Comparison of ENCODE assay signal across 8 mouse cellular contexts in genomic region chr17:45572103-45573086, GRCm38 (mm10). TPM values are rescaled to one million over a fixed set of nuclear protein-coding genes. Genes with fewer than 3 reads are reported as not detected.
A peak's percentile ranks its signal among the peaks of the same experiment; 100 is the strongest.
DNase-seq lines count a peak whose midpoint lies in the region; ATAC-seq and TF ChIP-seq lines count a peak whose summit lies in the region.

No protein-coding gene starts in this region.

- peak; percentile 67 for DNase-seq in cerebellum, adult 11 months
- peak; percentile 85 to 87 for DNase-seq in heart, postnatal 10 days
- peak; percentile 82 to 87 for DNase-seq in kidney, postnatal 36 days
- peak; percentile 82 for DNase-seq in liver, postnatal 0 days
- peak; percentile 65 to 75 for DNase-seq in thymus, adult 18-20 months

- H3K9ac ChIP-seq in ES-Bruce4 (ENCODE audit: low read depth, poor library complexity, severe bottlenecking) = peak overlapping the region; percentile 99
- peak overlapping the region; percentile 99 for H3K9ac ChIP-seq in forebrain, embryonic 13.5 days
- H3K9ac ChIP-seq in liver, postnatal 0 days (replicated peaks) = peak overlapping the region; percentile 98
- H3K9ac ChIP-seq in neural tube, embryonic 13.5 days = peak overlapping the region; percentile 100

- ATAC-seq in forebrain, embryonic 13.5 days = peak; percentile 56
- ATAC-seq in liver, postnatal 0 days = peak; percentile 58
- ATAC-seq in neural tube, embryonic 13.5 days (ENCODE audit: low read depth) = peak; percentile 59

- H3K4me1 ChIP-seq in ES-Bruce4 (ENCODE audit: control insufficient read depth, insufficient read depth, low read length) = no peaks in the 10 kb centered on the region
- peaks cover 57% of the 10 kb centered on the region for H3K4me1 ChIP-seq in forebrain, embryonic 13.5 days
- peaks cover 20% of the 10 kb centered on the region for H3K4me1 ChIP-seq in liver, postnatal 0 days (ENCODE audit: insufficient read depth)
- peaks cover 59% of the 10 kb centered on the region for H3K4me1 ChIP-seq in neural tube, embryonic 13.5 days (replicated peaks)

- H3K4me3 ChIP-seq in ES-Bruce4 (ENCODE audit: low read depth, low read length) = peak overlapping the region; percentile 70
- peak overlapping the region; percentile 99 for H3K4me3 ChIP-seq in forebrain, embryonic 13.5 days
- peak overlapping the region; percentile 100 for H3K4me3 ChIP-seq in liver, postnatal 0 days (ENCODE audit: low read depth, low read length)
- H3K4me3 ChIP-seq in neural tube, embryonic 13.5 days = peak overlapping the region; percentile 100

- peak overlapping the region; percentile 91 for H3K4me2 ChIP-seq in forebrain, embryonic 13.5 days
- H3K4me2 ChIP-seq in liver, postnatal 0 days (ENCODE audit: low read depth, low read length) = peak overlapping the region; percentile 98
- peak overlapping the region; percentile 81 for H3K4me2 ChIP-seq in neural tube, embryonic 13.5 days

- intact Hi-C loops in heart, postnatal 10 days (cut with DNase I) = no loop called here

- peak overlapping the region; percentile 60 for H3K27ac ChIP-seq in ES-Bruce4 (ENCODE audit: insufficient read depth, low read length)
- peak overlapping the region; percentile 99 for H3K27ac ChIP-seq in forebrain, embryonic 13.5 days
- peak overlapping the region; percentile 96 for H3K27ac ChIP-seq in liver, postnatal 0 days (ENCODE audit: low read depth)
- peak overlapping the region; percentile 99 for H3K27ac ChIP-seq in neural tube, embryonic 13.5 days (replicated peaks)

- TF ChIP-seq EP300 in ES-Bruce4 (IDR thresholded peaks at IDR 0.05; ENCODE audit: insufficient read depth, low read depth, low read length) = no peak
- TF ChIP-seq EP300 in liver, postnatal 0 days (IDR thresholded peaks at IDR 0.05; ENCODE audit: low read depth) = no peak

- no peaks in the 10 kb centered on the region for H3K9me3 ChIP-seq in ES-Bruce4 (replicated peaks; ENCODE audit: control insufficient read depth, insufficient read depth, low read length, poor library complexity, severe bottlenecking)
- H3K9me3 ChIP-seq in forebrain, embryonic 13.5 days (replicated peaks) = no peaks in the 10 kb centered on the region
- H3K9me3 ChIP-seq in liver, postnatal 0 days (ENCODE audit: low read length) = no peaks in the 10 kb centered on the region
- H3K9me3 ChIP-seq in neural tube, embryonic 13.5 days = no peaks in the 10 kb centered on the region

- no peaks in the 10 kb centered on the region for H3K27me3 ChIP-seq in ES-Bruce4 (ENCODE audit: control insufficient read depth, insufficient read depth, low read length, poor library complexity, severe bottlenecking)
- no peaks in the 10 kb centered on the region for H3K27me3 ChIP-seq in forebrain, embryonic 13.5 days
- no peaks in the 10 kb centered on the region for H3K27me3 ChIP-seq in liver, postnatal 0 days (ENCODE audit: insufficient read depth, low read length)
- no peaks in the 10 kb centered on the region for H3K27me3 ChIP-seq in neural tube, embryonic 13.5 days

- no peak for TF ChIP-seq CTCF in ES-Bruce4 (IDR thresholded peaks at IDR 0.05; ENCODE audit: low read depth, low read length)
- TF ChIP-seq CTCF in liver, postnatal 0 days (IDR thresholded peaks at IDR 0.05; ENCODE audit: low read depth) = peak; percentile 11; the same call in 1 of the 2 replicates

- H3K36me3 ChIP-seq in ES-Bruce4 (ENCODE audit: control insufficient read depth, insufficient read depth, low read length, poor library complexity, severe bottlenecking) = peaks cover 48% of the 10 kb centered on the region
- H3K36me3 ChIP-seq in forebrain, embryonic 13.5 days (ENCODE audit: poor library complexity, severe bottlenecking) = peaks cover 43% of the 10 kb centered on the region
- peaks cover 42% of the 10 kb centered on the region for H3K36me3 ChIP-seq in liver, postnatal 0 days (replicated peaks; ENCODE audit: insufficient read depth, low read length)
- peaks cover 44% of the 10 kb centered on the region for H3K36me3 ChIP-seq in neural tube, embryonic 13.5 days

- under 1% methylated on average over 55 of the region's 57 CpGs for whole genome bisulfite sequencing in forebrain, embryonic 13.5 days
- under 1% methylated on average over 48 of the region's 57 CpGs for WGBS in liver, postnatal 0 days (ENCODE audit: insufficient replicate concordance)
- under 1% methylated on average over 54 of the region's 57 CpGs for WGBS in neural tube, embryonic 13.5 days

- TF ChIP-seq POLR2A in ES-Bruce4 (IDR thresholded peaks at IDR 0.05; ENCODE audit: insufficient read depth, low read length) = no peak

RNA-seq across cellular contexts. Expression of gene Hsp90ab1, which starts 0.7 kb away (rescaled TPM):
- polyA plus RNA-seq in ES-Bruce4 (2011; ENCODE audit: insufficient read depth, insufficient read length, low read depth, missing spikeins) = 3,626 and 3,708 TPM in 2 replicates
- polyA plus RNA-seq in forebrain, embryonic 13.5 days (2015; fragmentation: Nextera tagmentation; extraction: Ambion mirVana) = 1,763 and 1,849 TPM in 2 replicates
- 1,000 to 10,000 TPM; 1,000 to 1,054 TPM for total RNA-seq in heart, postnatal 10 days (2021)
- polyA plus RNA-seq in liver, postnatal 0 days (2015; fragmentation: Nextera tagmentation; extraction: Ambion mirVana) = 419 and 445 TPM in 2 replicates
- 1,589 and 1,622 TPM in 2 replicates for polyA plus RNA-seq in neural tube, embryonic 13.5 days (2015; fragmentation: Nextera tagmentation; extraction: Ambion mirVana)

RNA-seq across cellular contexts. Expression of gene Slc35b2, which starts 8.7 kb away (rescaled TPM):
- polyA plus RNA-seq in ES-Bruce4 (2011; ENCODE audit: insufficient read depth, insufficient read length, low read depth, missing spikeins) = 28.2 and 31.7 TPM in 2 replicates
- 89.1 and 107 TPM in 2 replicates for polyA plus RNA-seq in forebrain, embryonic 13.5 days (2015; fragmentation: Nextera tagmentation; extraction: Ambion mirVana)
- total RNA-seq in heart, postnatal 10 days (2021) = 10 to 100 TPM; 34.5 to 36.8 TPM
- 47.7 and 47.9 TPM in 2 replicates for polyA plus RNA-seq in liver, postnatal 0 days (2015; fragmentation: Nextera tagmentation; extraction: Ambion mirVana)
- polyA plus RNA-seq in neural tube, embryonic 13.5 days (2015; fragmentation: Nextera tagmentation; extraction: Ambion mirVana) = 75.0 and 84.2 TPM in 2 replicates

RNA-seq across cellular contexts. Expression of gene Nfkbie, which starts 16.9 kb away (rescaled TPM):
- 2.7 and 3.0 TPM in 2 replicates for polyA plus RNA-seq in ES-Bruce4 (2011; ENCODE audit: insufficient read depth, insufficient read length, low read depth, missing spikeins)
- polyA plus RNA-seq in forebrain, embryonic 13.5 days (2015; fragmentation: Nextera tagmentation; extraction: Ambion mirVana) = 5.1 TPM in 2 replicates
- 1 to 10 TPM; 1.8 to 2.7 TPM for total RNA-seq in heart, postnatal 10 days (2021)
- 2.8 and 3.0 TPM in 2 replicates for polyA plus RNA-seq in liver, postnatal 0 days (2015; fragmentation: Nextera tagmentation; extraction: Ambion mirVana)
- 5.3 and 5.6 TPM in 2 replicates for polyA plus RNA-seq in neural tube, embryonic 13.5 days (2015; fragmentation: Nextera tagmentation; extraction: Ambion mirVana)

RNA-seq across cellular contexts. Expression of gene Tmem151b, which starts 22.9 kb away (rescaled TPM):
- 1.5 and 1.8 TPM in 2 replicates for polyA plus RNA-seq in ES-Bruce4 (2011; ENCODE audit: insufficient read depth, insufficient read length, low read depth, missing spikeins)
- 23.1 and 26.2 TPM in 2 replicates for polyA plus RNA-seq in forebrain, embryonic 13.5 days (2015; fragmentation: Nextera tagmentation; extraction: Ambion mirVana)
- total RNA-seq in heart, postnatal 10 days (2021) = under 1 TPM; 0.05 to 0.12 TPM
- polyA plus RNA-seq in liver, postnatal 0 days (2015; fragmentation: Nextera tagmentation; extraction: Ambion mirVana) = 0.13 and 0.19 TPM in 2 replicates
- 19.4 and 22.6 TPM in 2 replicates for polyA plus RNA-seq in neural tube, embryonic 13.5 days (2015; fragmentation: Nextera tagmentation; extraction: Ambion mirVana)

RNA-seq across cellular contexts. Expression of gene Slc29a1, which starts 27.0 kb away (rescaled TPM):
- polyA plus RNA-seq in ES-Bruce4 (2011; ENCODE audit: insufficient read depth, insufficient read length, low read depth, missing spikeins) = 132 and 134 TPM in 2 replicates
- 47.2 and 51.9 TPM in 2 replicates for polyA plus RNA-seq in forebrain, embryonic 13.5 days (2015; fragmentation: Nextera tagmentation; extraction: Ambion mirVana)
- 10 to 100 TPM; 88.3 to 99.0 TPM for total RNA-seq in heart, postnatal 10 days (2021)
- 83.0 and 91.6 TPM in 2 replicates for polyA plus RNA-seq in liver, postnatal 0 days (2015; fragmentation: Nextera tagmentation; extraction: Ambion mirVana)
- polyA plus RNA-seq in neural tube, embryonic 13.5 days (2015; fragmentation: Nextera tagmentation; extraction: Ambion mirVana) = 40.1 and 41.6 TPM in 2 replicates

Comparison
In these comparisons a context has a peak if more than half of its experiments do, and no peak if none do; other contexts are left out.
1. Peak in every context shown above with its lines: DNase-seq, ATAC-seq, H3K4me3 ChIP-seq and H3K27ac ChIP-seq.